Mouse (Mus musculus) adrenal gland, adult 10 weeks (tissue): ENCODE measurements around the gene Tbc1d2b. TPM values are rescaled to one million over a fixed set of nuclear protein-coding genes. Genes with fewer than 3 reads are reported as not detected.

Experiments used
- polyA plus RNA-seq: library from polyadenylated mRNA; stranded (reverse); fragments of 350-450 nt; fragmentation: Illumina TruSeq; extraction: RNeasy Lipid Tissue Mini Kit (QIAGEN cat#74804); gene quantifications from one replicate; pipeline ENCODE4 v1.2.3, GENCODE M21; 2014; ENCODE audit warnings: low read depth, low replicate concordance

The Tbc1d2b gene
- polyA plus RNA-seq, result 11.4 TPM

GRCm38 (mm10) chr9:90270193-90270943, at the start of gene Tbc1d2b:
TSS of gene Tbc1d2b (minus strand) at chr9:90270804.

GRCm38 (mm10) chr9:90162926-90163748, 107.5 kb downstream of the Tbc1d2b start, which contains the start of gene Adamts7:
TSS of gene Adamts7 (plus strand) at chr9:90163069.

Other genes with a start within 250 kb of the Tbc1d2b start
- 421 TPM for gene Ctsh, start 216.7 kb downstream of the Tbc1d2b start, polyA plus RNA-seq
- gene Morf4l1, start 156.0 kb downstream of the Tbc1d2b start, polyA plus RNA-seq, result 976 TPM
- gene Adamts7, start 107.7 kb downstream of the Tbc1d2b start, polyA plus RNA-seq, result 0.70 TPM